Mouse (Mus musculus) CH12.LX (cell line): Measurements from ENCODE around the gene Aven. TPM values are rescaled to one million over a fixed set of nuclear protein-coding genes. Genes with fewer than 3 reads are reported as not detected.

Experiments
- DNase-seq: peaks from one replicate; pipeline ENCODE4 v3.0.0-alpha.2; 2013; ENCODE audit errors: extremely low read depth
- H3K27ac ChIP-seq: 2 replicates; pipeline ENCODE4 v1.5.1; 2012; ENCODE audit warnings: low read depth, mild to moderate bottlenecking, control low read depth, moderate library complexity; ENCODE audit not compliant: insufficient read depth
- H3K27me3 ChIP-seq: replicated peaks from 2 replicates; pipeline ENCODE3; 2012; ENCODE audit warnings: inconsistent platforms
- H3K36me3 ChIP-seq, 2 experiments: replicated peaks in 1 of 2; 2 replicates each; pipeline versions ENCODE3 to v1.6.1; 2012; ENCODE audit warnings: inconsistent platforms in 1 of 2, low read length in 1 of 2, mild to moderate bottlenecking in 1 of 2, mixed read lengths in 1 of 2, moderate library complexity in 1 of 2; ENCODE audit not compliant: control insufficient read depth in 1 of 2, insufficient read depth in 1 of 2
- H3K4me1 ChIP-seq, 2 experiments: 2 replicates each; pipeline ENCODE4 v1.6.1; 2012; ENCODE audit warnings: inconsistent platforms in 1 of 2, moderate library complexity in 1 of 2; ENCODE audit not compliant: insufficient read depth in 2 of 2, control insufficient read depth in 1 of 2
- H3K4me2 ChIP-seq: 2 replicates; pipeline ENCODE4 v1.6.1; 2012; ENCODE audit warnings: low read depth, mild to moderate bottlenecking, control low read depth; ENCODE audit not compliant: poor library complexity, insufficient read depth, severe bottlenecking
- H3K4me3 ChIP-seq, 3 experiments: fragments of 150-350 bp in 1 of 3; sonication (generic) in 1 of 3; replicated peaks in 1 of 3; 2 replicates each; pipeline versions ENCODE3 to v1.5.1; 2011 to 2012; ENCODE audit warnings: low read depth in 2 of 3, low read length in 2 of 3, mild to moderate bottlenecking in 2 of 3, moderate library complexity in 2 of 3, control low read depth in 1 of 3, improper control_type of control experiment in 1 of 3, inconsistent platforms in 1 of 3, mixed read lengths in 1 of 3; ENCODE audit not compliant: poor library complexity in 1 of 3
- H3K79me2 ChIP-seq: replicated peaks from 2 replicates; pipeline ENCODE4 v1.6.1; 2012; ENCODE audit warnings: mild to moderate bottlenecking, moderate library complexity; ENCODE audit not compliant: control insufficient read depth, poor library complexity, insufficient read depth, severe bottlenecking; ENCODE audit errors: extremely low read depth
- H3K9ac ChIP-seq: 2 replicates; pipeline ENCODE4 v1.6.1; 2012; ENCODE audit warnings: low read depth, mild to moderate bottlenecking, control low read depth, moderate library complexity; ENCODE audit not compliant: insufficient read depth
- H3K9me3 ChIP-seq: replicated peaks from 2 replicates; pipeline ENCODE3; 2012; ENCODE audit warnings: low read length, inconsistent platforms, mixed read lengths
- BHLHE40 ChIP-seq: IDR thresholded peaks from 2 replicates; pipeline ENCODE4 v1.6.1; 2011; ENCODE audit warnings: mild to moderate bottlenecking, low read depth, low read length, improper control_type of control experiment
- E2F4 ChIP-seq: IDR thresholded peaks from 2 replicates; pipeline ENCODE4 v1.6.1; 2011; ENCODE audit warnings: low read depth, low read length, improper control_type of control experiment; ENCODE audit not compliant: insufficient replicate concordance
- ELF1 ChIP-seq: IDR thresholded peaks from 2 replicates; pipeline ENCODE4 v1.6.1; 2014; ENCODE audit warnings: low read depth, mild to moderate bottlenecking, inconsistent platforms, low read length, improper control_type of control experiment
- GABPA ChIP-seq: IDR thresholded peaks from 2 replicates; pipeline ENCODE4 v1.6.1; 2012; ENCODE audit warnings: low read depth, low read length, improper control_type of control experiment, inconsistent platforms; ENCODE audit not compliant: insufficient replicate concordance
- HCFC1 ChIP-seq: IDR thresholded peaks from 2 replicates; pipeline ENCODE4 v1.6.1; 2012; ENCODE audit warnings: low read depth, mild to moderate bottlenecking, inconsistent platforms, low read length, improper control_type of control experiment
- MAFK ChIP-seq: IDR thresholded peaks from 2 replicates; pipeline ENCODE4 v1.6.1; 2011; ENCODE audit warnings: low read length, improper control_type of control experiment; ENCODE audit not compliant: insufficient replicate concordance
- MXI1 ChIP-seq: IDR thresholded peaks from 2 replicates; pipeline ENCODE4 v1.6.1; 2011; ENCODE audit warnings: mild to moderate bottlenecking, low read depth, low read length, improper control_type of control experiment
- MYC ChIP-seq: IDR thresholded peaks from 2 replicates; pipeline ENCODE4 v1.6.1; 2011; ENCODE audit warnings: low read depth, mild to moderate bottlenecking, improper control_type of control experiment, low read length
- PAX5 ChIP-seq: IDR thresholded peaks from 2 replicates; pipeline ENCODE4 v1.6.1; 2012; ENCODE audit warnings: low read length, inconsistent platforms, mixed read lengths
- RAD21 ChIP-seq: IDR thresholded peaks from 2 replicates; pipeline ENCODE4 v1.6.1; 2011; ENCODE audit warnings: low read depth, mild to moderate bottlenecking, low read length, improper control_type of control experiment, moderate library complexity
- SMC3 ChIP-seq: IDR thresholded peaks from 2 replicates; pipeline ENCODE4 v1.6.1; 2011; ENCODE audit warnings: low read depth, low read length, improper control_type of control experiment
- TBP ChIP-seq: conservative IDR thresholded peaks from 2 replicates; pipeline ENCODE4 v1.6.1; 2011; ENCODE audit warnings: low read depth, low read length, improper control_type of control experiment
- USF1 ChIP-seq: IDR thresholded peaks from 2 replicates; pipeline ENCODE4 v1.6.1; 2014; ENCODE audit warnings: low read depth, mild to moderate bottlenecking, inconsistent platforms, low read length, improper control_type of control experiment
- USF2 ChIP-seq: conservative IDR thresholded peaks from 2 replicates; pipeline ENCODE4 v1.6.1; 2011; ENCODE audit warnings: low read depth, low read length, improper control_type of control experiment
- ZKSCAN1 ChIP-seq: IDR thresholded peaks from 2 replicates; pipeline ENCODE4 v1.6.1; 2012; ENCODE audit warnings: low read depth, inconsistent platforms, low read length, improper control_type of control experiment, borderline replicate concordance
- ZMIZ1 ChIP-seq: IDR thresholded peaks from 2 replicates; pipeline ENCODE4 v1.6.1; 2012; ENCODE audit warnings: low read depth, mild to moderate bottlenecking, inconsistent platforms, low read length, improper control_type of control experiment
- ZNF384 ChIP-seq: IDR thresholded peaks from 2 replicates; pipeline ENCODE4 v1.6.1; 2012; ENCODE audit warnings: low read depth, low read length, improper control_type of control experiment, inconsistent platforms
- dilution Hi-C: fragments of 300-500 bp; cut with MboI; formaldehyde crosslinking; loops from 2 replicates; pipeline ENCODE4 v1.14.3; 2020; ENCODE audit warnings: low sequenced_read_pairs; ENCODE audit not compliant: extremely low pct_unique_long_range_greater_than_20kb, extremely low pct_ligation_motif_present
- in situ Hi-C: fragments of 300-500 bp; cut with MboI; formaldehyde crosslinking; loops from 3 replicates; pipeline ENCODE4 v1.14.3; 2019; ENCODE audit warnings: low sequenced_read_pairs, low pct_ligation_motif_present, low pct_unique_long_range_greater_than_20kb, mixed read lengths
- polyA plus RNA-seq: library from polyadenylated mRNA; unstranded; fragments of >175 nt; gene quantifications from 2 replicates; pipeline ENCODE4 v1.2.1, GENCODE M21; 2012; ENCODE audit warnings: low read depth; ENCODE audit not compliant: insufficient read length
- total RNA-seq, 2 experiments: library from RNA; depleted of rRNA; stranded (reverse); fragments of 300-350 nt in 1 of 2; fragments of >200 nt in 1 of 2; gene quantifications; 2 replicates each; pipeline ENCODE4 v1.2.3; 2012 to 2014

The Aven gene
- total and polyA plus RNA-seq, 3 experiments, result 21.2 to 44.3 (median 33.9) TPM

DNA sequence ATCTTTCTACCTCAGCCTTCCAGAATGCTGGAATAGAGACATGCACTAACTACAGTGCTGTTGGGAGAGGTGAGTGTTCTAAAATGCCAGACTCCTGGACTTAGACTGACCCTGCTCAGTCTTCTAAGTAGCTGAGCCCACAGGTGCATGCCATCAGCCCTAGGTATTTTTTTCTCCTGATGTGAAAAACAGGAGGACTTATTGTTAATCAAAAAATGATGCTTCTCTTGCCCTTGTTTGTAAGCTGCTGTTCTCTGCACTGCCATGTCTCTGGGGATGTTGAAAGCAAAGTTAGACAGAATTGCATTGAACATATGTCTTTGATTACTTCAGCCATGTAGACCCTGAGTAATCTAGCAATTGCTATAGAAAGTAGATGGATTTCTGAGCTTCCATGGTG is 64.7 kb downstream of the Aven start:
- no peaks in the 10 kb centered on the region for H3K27me3 ChIP-seq
- peaks cover 6 to 23% of the 10 kb centered on the region in 2 experiments for H3K4me1 ChIP-seq
- H3K79me2 ChIP-seq, result no peaks in the 10 kb centered on the region
- dilution Hi-C loops (no loop called here), in situ Hi-C loops (no loop called here)
- no peak overlapping the region for H3K4me2 ChIP-seq
- no peaks in the 10 kb centered on the region for H3K9me3 ChIP-seq
- no peak overlapping the region for H3K9ac ChIP-seq
- peaks cover 0 to 6% of the 10 kb centered on the region in 2 experiments for H3K36me3 ChIP-seq
- H3K4me3 ChIP-seq, result no peak overlapping the region
- no peak for TF ChIP-seq RAD21
- no peak for TF ChIP-seq PAX5
- TF ChIP-seq SMC3, result no peak
- TF ChIP-seq TBP, result no peak
- no peak for TF ChIP-seq E2F4
- no peak for TF ChIP-seq ELF1
- no peak for TF ChIP-seq MXI1
- no peak for TF ChIP-seq GABPA
- TF ChIP-seq USF2, result no peak
- TF ChIP-seq MAFK, result no peak
- no peak for TF ChIP-seq ZMIZ1
- TF ChIP-seq HCFC1, result no peak
- TF ChIP-seq ZKSCAN1, result no peak
- no peak for TF ChIP-seq MYC
- no peak for DNase-seq
- no peak overlapping the region for H3K27ac ChIP-seq

DNA sequence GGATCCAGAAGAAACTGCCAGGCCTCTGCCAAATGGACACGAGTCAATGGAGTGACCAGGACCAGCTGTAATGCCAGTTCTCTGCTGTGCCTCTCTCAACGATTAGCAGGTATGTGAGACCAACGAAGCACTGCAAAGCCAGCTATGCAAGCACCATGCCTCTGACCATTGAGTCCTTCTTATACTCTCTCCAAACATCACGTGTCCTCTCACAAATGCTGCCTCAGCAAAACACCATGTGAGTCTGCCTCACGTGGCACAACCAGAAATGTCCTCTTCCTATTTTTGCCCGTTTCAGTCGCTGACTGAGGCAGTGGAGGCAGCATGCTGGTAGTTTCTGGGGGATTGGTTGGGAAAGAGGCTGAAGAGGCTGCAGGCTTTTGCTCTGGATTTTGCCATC is 68.8 kb downstream of the Aven start:
- Histone ChIP-seq H3K4me1 (peaks cover 13 to 41% of the 10 kb centered on the region in 2 experiments), H3K27me3 (no peaks in the 10 kb centered on the region), H3K36me3 (peaks cover 0 to 6% of the 10 kb centered on the region in 2 experiments), H3K27ac (no peak overlapping the region), H3K79me2 (no peaks in the 10 kb centered on the region), H3K9ac (no peak overlapping the region), H3K9me3 (no peaks in the 10 kb centered on the region), H3K4me3 (no peak overlapping the region), H3K4me2 (no peak overlapping the region)
- DNase-seq, result no peak
- dilution Hi-C loops, result no loop called here
- TF ChIP-seq MYC (0 out of 2 replicates have a peak, but pooled peaks have one; percentile 46), ZNF384 (no peak), MAFK (peak; percentile 88), ZKSCAN1 (no peak), E2F4 (no peak), USF1 (no peak), BHLHE40 (peak; percentile 38; the same call in 1 of the 2 replicates), ELF1 (no peak)
- TF ChIP-seq, all 38 proteins: peak for 3
- in situ Hi-C loops, result no loop called here
